Mouse (Mus musculus) heart, adult 2 months (tissue): Measurements from ENCODE around the gene F2rl1.

Source experiments
- CTCF ChIP-seq: fragments of 200-600 bp; IDR thresholded peaks from 2 replicates; pipeline ENCODE4 v1.8.1; 2022; ENCODE audit warnings: antibody characterized with exemption, mild to moderate bottlenecking, moderate library complexity
- EP300 ChIP-seq: fragments of 200-500 bp; IDR thresholded peaks from 2 replicates; pipeline ENCODE4 v1.6.1; 2011; ENCODE audit warnings: low read depth, low read length, control low read depth; ENCODE audit not compliant: insufficient read depth
- POLR2A ChIP-seq: fragments of 200-500 bp; IDR thresholded peaks from 2 replicates; pipeline ENCODE4 v1.6.1; 2011; ENCODE audit warnings: mild to moderate bottlenecking, low read depth, low read length, control low read depth; ENCODE audit not compliant: insufficient read depth

GRCm38 (mm10) chr13:95524424-95524673, 678 bp downstream of the F2rl1 start:
- TF ChIP-seq CTCF, result no peak
- no peak for TF ChIP-seq POLR2A
- no peak for TF ChIP-seq EP300
